Mouse (Mus musculus): ENCODE data around the gene Gm49355.

Gene Gm49355

GRCm38 (mm10) chr14:12342458-12343131 is 58.8 kb downstream of the Gm49355 start:
- DNase-seq (ENCODE audit: low read depth, low spot score): no peak

GRCm38 (mm10) chr14:12343451-12343941 is 59.7 kb downstream of the Gm49355 start:
- DNase-seq (ENCODE audit: low read depth, low spot score): no peak

- no peak for DNase-seq (ENCODE audit: low read depth, low spot score)
Measured at GRCm38 (mm10) chr14:12344061-12344745, 60.4 kb downstream of the Gm49355 start.

GRCm38 (mm10) chr14:12344746-12345240 is 61.0 kb downstream of the Gm49355 start:
- DNase-seq (ENCODE audit: low read depth, low spot score): no peak

- no peak for DNase-seq (ENCODE audit: low read depth, low spot score)
Measured at GRCm38 (mm10) chr14:12345241-12345921, 61.6 kb downstream of the Gm49355 start.

- DNase-seq (ENCODE audit: low read depth, low spot score): no peak
Measured at GRCm38 (mm10) chr14:12346011-12346864, 62.5 kb downstream of the Gm49355 start.

GRCm38 (mm10) chr14:12346865-12347600 is 63.3 kb downstream of the Gm49355 start:
- no peak for DNase-seq (ENCODE audit: low read depth, low spot score)

- DNase-seq (ENCODE audit: low read depth, low spot score): no peak
Measured at GRCm38 (mm10) chr14:12348089-12348488, 64.3 kb downstream of the Gm49355 start, which contains the start of gene Fezf2. TSS of gene Fezf2 (minus strand) at chr14:12348189.

GRCm38 (mm10) chr14:12349334-12350090 is 65.7 kb downstream of the Gm49355 start:
- DNase-seq (ENCODE audit: low read depth, low spot score): no peak

- no peak for DNase-seq (ENCODE audit: low read depth, low spot score)
Measured at GRCm38 (mm10) chr14:12350271-12350916, 66.6 kb downstream of the Gm49355 start.
